Mouse (Mus musculus) midbrain, embryonic 14.5 days (tissue): ENCODE data around the gene Ivd. TPM values are rescaled to one million over a fixed set of nuclear protein-coding genes. Genes with fewer than 3 reads are reported as not detected.

Experiments used
- ATAC-seq: fragments of 200-750 bp; cut with Nextera tagmentation; 2 replicates; pipeline ENCODE4 v1.8.0; 2017; ENCODE audit warnings: moderate number of reproducible peaks, moderate library complexity; ENCODE audit not compliant: low FRiP score, low TSS enrichment
- DNase-seq: peaks from one replicate; pipeline ENCODE4 v3.0.0-alpha.2; 2015
- H3K27ac ChIP-seq: fragments of 300-500 bp; sonication (generic); replicated peaks from 2 replicates; pipeline ENCODE4 v1.5.1; 2014; ENCODE audit warnings: mild to moderate bottlenecking, low read depth, low read length, moderate library complexity
- H3K27me3 ChIP-seq: fragments of 300-500 bp; sonication (generic); 2 replicates; pipeline ENCODE4 v1.6.1; 2014; ENCODE audit warnings: low read length, control low read depth, mixed read lengths; ENCODE audit not compliant: control insufficient read depth, insufficient read depth
- H3K36me3 ChIP-seq: fragments of 300-500 bp; sonication (generic); 2 replicates; pipeline ENCODE4 v1.6.1; 2014; ENCODE audit warnings: low read length, control low read depth; ENCODE audit not compliant: control insufficient read depth, insufficient read depth
- H3K4me1 ChIP-seq: fragments of 300-500 bp; sonication (generic); 2 replicates; pipeline ENCODE4 v1.6.1; 2014; ENCODE audit warnings: mild to moderate bottlenecking, antibody characterized with exemption, low read length, control low read depth; ENCODE audit not compliant: control insufficient read depth, insufficient read depth
- H3K4me2 ChIP-seq: fragments of 300-500 bp; sonication (generic); 2 replicates; pipeline ENCODE4 v1.6.1; 2014; ENCODE audit warnings: mild to moderate bottlenecking, low read length, moderate library complexity
- H3K4me3 ChIP-seq: fragments of 300-500 bp; sonication (generic); replicated peaks from 2 replicates; pipeline ENCODE4 v1.5.1; 2014; ENCODE audit warnings: low read depth, low read length
- H3K9ac ChIP-seq: fragments of 300-500 bp; sonication (generic); replicated peaks from 2 replicates; pipeline ENCODE4 v1.6.1; 2014; ENCODE audit warnings: mild to moderate bottlenecking, low read length, moderate library complexity
- H3K9me3 ChIP-seq: fragments of 300-500 bp; sonication (generic); 2 replicates; pipeline ENCODE4 v1.6.1; 2016; ENCODE audit warnings: low read length, control low read depth, mixed read lengths; ENCODE audit not compliant: control insufficient read depth
- WGBS: fragments of 180-500 bp; shearing (Covaris S2); extraction: QIAGEN DNeasy Blood & Tissue Kit; methylation state at CpG from one replicate; pipeline ENCODE4 v1.1.7; 2014; 5-methylcytosine and 5-hydroxymethylcytosine counted together
- polyA plus RNA-seq: library from polyadenylated mRNA; unstranded; fragments of >200 nt; fragmentation: Nextera tagmentation; extraction: Ambion mirVana; gene quantifications from 2 replicates; pipeline ENCODE4 v1.2.1, GENCODE M21; 2014

Ivd gene
- polyA plus RNA-seq, 1 experiment from 2014 or later = 33.8 TPM

DNA sequence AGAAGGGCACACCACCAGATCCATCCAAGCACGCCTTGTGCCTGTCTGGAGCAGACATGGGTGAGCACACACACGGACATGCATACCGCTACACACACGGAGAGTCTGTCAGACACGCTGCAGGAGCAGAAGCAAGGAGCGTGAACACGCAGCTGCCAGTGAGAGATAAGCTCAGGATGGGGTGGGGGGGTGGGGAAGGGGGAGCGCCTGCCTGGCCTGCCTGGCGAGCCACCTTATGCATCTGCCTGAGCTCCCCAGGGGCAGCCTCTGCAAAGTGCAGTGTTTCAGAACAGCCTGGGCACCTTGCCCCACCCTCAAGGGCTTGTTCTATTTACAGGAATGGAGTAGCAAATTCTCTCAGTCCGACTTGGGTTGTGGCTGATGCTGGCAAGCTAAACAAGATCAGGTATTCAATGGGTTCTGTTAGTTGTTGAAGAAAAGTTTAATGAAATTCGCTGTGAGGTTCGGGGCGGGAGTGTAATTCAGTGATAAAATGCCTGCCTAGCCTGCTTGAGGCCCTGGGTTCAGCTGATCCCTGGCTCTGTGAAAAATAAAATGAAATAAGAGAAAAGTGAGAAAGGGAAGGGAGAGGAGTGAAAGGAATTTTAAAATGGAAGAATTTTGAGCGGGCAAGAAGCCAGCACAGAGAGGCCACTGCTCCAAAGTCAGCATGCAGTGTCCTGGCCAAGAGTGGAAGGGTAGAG lies 26.2 kb downstream of the Ivd start:
- 23% methylated on average over 14 of the region's 14 CpGs for WGBS

DNA sequence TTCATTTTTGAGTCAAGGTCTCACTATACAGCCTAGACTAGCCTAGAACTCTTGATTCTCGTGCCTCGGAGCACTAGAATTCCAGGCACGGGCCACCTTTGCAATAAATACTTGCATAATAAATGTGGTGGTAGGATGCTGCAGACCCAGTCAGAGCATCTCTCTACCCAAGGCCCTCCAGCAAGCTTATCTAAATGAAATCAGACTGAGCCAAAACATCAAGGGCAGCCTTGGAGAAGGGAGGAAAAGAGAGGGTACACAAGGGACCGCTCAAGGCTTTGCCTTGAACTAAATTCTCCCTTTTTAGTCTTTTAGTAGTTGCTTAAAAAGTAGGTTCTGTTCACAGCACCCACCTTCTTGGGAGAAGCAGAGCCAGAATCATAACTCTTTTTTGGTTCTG lies 29.4 kb downstream of the Ivd start:
- no peak for DNase-seq
- no peak for ATAC-seq
- H3K27me3 ChIP-seq = peaks cover 20% of the 10 kb centered on the region
- 93% methylated on average over 4 of the region's 4 CpGs for WGBS
- no peaks in the 10 kb centered on the region for H3K4me1 ChIP-seq
- H3K4me2 ChIP-seq = no peak overlapping the region
- no peaks in the 10 kb centered on the region for H3K9me3 ChIP-seq
- H3K9ac ChIP-seq = no peak overlapping the region
- no peaks in the 10 kb centered on the region for H3K36me3 ChIP-seq
- no peak overlapping the region for H3K27ac ChIP-seq
- H3K4me3 ChIP-seq = no peak overlapping the region

More for the DNA sequence above, 26.2 kb downstream of the Ivd start:
- H3K9me3 ChIP-seq = no peaks in the 10 kb centered on the region
- peaks cover 2% of the 10 kb centered on the region; the same call in 1 of the 2 replicates for H3K4me1 ChIP-seq
- H3K27me3 ChIP-seq = peaks cover 10% of the 10 kb centered on the region; the same call in 1 of the 2 replicates
- ATAC-seq (peak; percentile 34; the same call in 1 of the 2 replicates), DNase-seq (peak; percentile 52)
- peak overlapping the region; percentile 32 for H3K4me2 ChIP-seq
- no peak overlapping the region for H3K4me3 ChIP-seq
- H3K27ac ChIP-seq = no peak overlapping the region
- no peaks in the 10 kb centered on the region for H3K36me3 ChIP-seq
- H3K9ac ChIP-seq = no peak overlapping the region

DNA sequence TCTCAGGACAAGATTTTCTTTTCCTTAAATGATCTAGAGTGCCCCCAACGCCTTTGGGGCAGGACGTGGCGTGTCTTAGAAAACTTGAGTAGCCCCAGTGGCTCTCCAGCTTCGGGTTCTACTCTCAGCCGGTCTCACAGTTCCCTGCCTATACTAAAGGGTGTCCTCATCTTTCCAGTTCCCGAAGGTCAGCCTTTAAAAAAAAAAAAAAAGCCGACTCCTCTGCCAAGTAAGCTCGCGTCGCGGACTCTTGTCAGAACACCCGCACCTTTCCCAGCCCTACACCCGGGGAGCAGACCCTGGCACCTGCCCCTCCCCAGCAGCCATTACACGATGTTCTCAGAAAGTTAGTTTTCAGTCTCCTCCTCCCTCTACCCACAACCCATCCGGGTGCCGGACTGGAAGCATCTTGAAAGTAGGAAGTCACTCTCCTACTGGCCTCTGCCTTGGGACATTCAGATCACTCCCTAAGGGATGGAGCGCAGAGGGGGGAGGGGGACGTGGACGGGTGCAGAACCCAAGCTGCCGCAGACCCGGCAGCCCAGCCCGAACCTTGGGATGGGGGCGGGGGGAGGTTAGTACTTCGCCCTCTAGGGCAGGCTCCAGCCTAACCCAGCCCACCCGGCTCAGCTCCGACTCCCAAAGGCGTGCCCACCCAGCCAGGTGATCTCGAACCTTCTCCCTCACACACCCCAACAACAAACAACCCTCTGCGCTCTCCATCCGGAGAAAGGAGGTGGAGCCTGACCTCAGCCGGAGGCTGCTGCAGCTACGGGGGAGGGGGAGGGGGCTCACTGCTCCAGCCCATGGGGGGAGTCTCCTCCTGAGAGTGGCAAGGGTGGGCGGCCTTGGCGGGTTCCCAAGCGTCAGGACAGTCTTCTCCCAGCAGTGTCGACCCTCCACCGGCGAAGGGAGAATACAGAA lies 34.5 kb downstream of the Ivd start:
- peak overlapping the region; percentile 35 for H3K4me3 ChIP-seq
- no peaks in the 10 kb centered on the region for H3K9me3 ChIP-seq
- H3K27me3 ChIP-seq = peaks cover 60% of the 10 kb centered on the region
- H3K9ac ChIP-seq = 0 out of 2 replicates have a peak overlapping the region, but pooled peaks have one; percentile 39
- DNase-seq (peak; percentile 63), ATAC-seq (no peak)
- WGBS = under 1% methylated on average over 38 of the region's 38 CpGs
- peaks cover 26% of the 10 kb centered on the region for H3K4me1 ChIP-seq
- no peaks in the 10 kb centered on the region for H3K36me3 ChIP-seq
- H3K4me2 ChIP-seq = peak overlapping the region; percentile 65
- H3K27ac ChIP-seq = no peak overlapping the region

- no peaks in the 10 kb centered on the region for H3K36me3 ChIP-seq
- H3K27me3 ChIP-seq = peaks cover 60% of the 10 kb centered on the region
- under 1% methylated on average over 13 of the region's 13 CpGs for WGBS
- H3K9ac ChIP-seq = peak overlapping the region; percentile 39; the same call in 1 of the 2 replicates
- ATAC-seq (no peak), DNase-seq (no peak)
- H3K4me1 ChIP-seq = peaks cover 26% of the 10 kb centered on the region
- no peaks in the 10 kb centered on the region for H3K9me3 ChIP-seq
- peak overlapping the region; percentile 65 for H3K4me2 ChIP-seq
- H3K27ac ChIP-seq = no peak overlapping the region
- peak overlapping the region; percentile 35 for H3K4me3 ChIP-seq
These were observed 35.1 kb downstream of the Ivd start for GRCm38 (mm10) chr2:118896914-118897291.

GRCm38 (mm10) chr2:118897392-118897791 lies 35.6 kb downstream of the Ivd start:
- Histone ChIP-seq H3K36me3 (no peaks in the 10 kb centered on the region), H3K9ac (peak overlapping the region; percentile 39; the same call in 1 of the 2 replicates), H3K27me3 (peaks cover 60% of the 10 kb centered on the region), H3K4me3 (peak overlapping the region; percentile 35; the same call in 1 of the 2 replicates), H3K27ac (no peak overlapping the region), H3K4me2 (peak overlapping the region; percentile 65), H3K9me3 (no peaks in the 10 kb centered on the region), H3K4me1 (peaks cover 26% of the 10 kb centered on the region)
- ATAC-seq (no peak), DNase-seq (peak; percentile 48)
- WGBS = 2% methylated on average over 7 of the region's 7 CpGs

DNA sequence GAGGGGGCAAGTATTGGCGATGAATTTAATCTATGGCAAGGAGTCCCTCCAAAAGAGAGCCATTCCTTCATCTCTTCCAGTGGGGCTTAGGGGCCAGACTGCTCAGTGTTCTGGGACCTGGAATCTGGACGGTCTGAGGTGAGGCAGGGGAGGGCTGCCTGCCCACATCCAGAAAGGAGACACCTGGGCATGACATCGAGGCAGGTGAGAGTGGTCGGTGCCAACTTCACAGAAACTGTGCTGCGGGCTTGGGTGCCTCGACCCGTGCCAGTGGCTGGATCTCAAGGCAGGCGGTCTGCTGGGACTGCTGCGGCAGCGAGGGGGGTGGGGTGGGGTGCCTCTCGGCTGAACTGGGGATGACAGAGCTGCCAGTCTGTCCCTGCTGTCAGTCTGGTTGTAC lies 36.1 kb downstream of the Ivd start:
- H3K27me3 ChIP-seq = peaks cover 60% of the 10 kb centered on the region
- H3K4me3 ChIP-seq = no peak overlapping the region
- H3K27ac ChIP-seq = no peak overlapping the region
- WGBS = 0% methylated on average over 11 of the region's 11 CpGs
- DNase-seq (no peak), ATAC-seq (no peak)
- H3K9ac ChIP-seq = 0 out of 2 replicates have a peak overlapping the region, but pooled peaks have one; percentile 9
- peaks cover 27% of the 10 kb centered on the region for H3K4me1 ChIP-seq
- no peak overlapping the region for H3K4me2 ChIP-seq
- no peaks in the 10 kb centered on the region for H3K36me3 ChIP-seq
- H3K9me3 ChIP-seq = no peaks in the 10 kb centered on the region

GRCm38 (mm10) chr2:118898771-118899170 lies 37.0 kb downstream of the Ivd start:
- Histone ChIP-seq H3K27ac (no peak overlapping the region), H3K27me3 (peaks cover 57% of the 10 kb centered on the region), H3K9me3 (no peaks in the 10 kb centered on the region), H3K4me1 (peaks cover 36% of the 10 kb centered on the region), H3K4me3 (no peak overlapping the region), H3K4me2 (no peak overlapping the region), H3K36me3 (no peaks in the 10 kb centered on the region), H3K9ac (no peak overlapping the region)
- 5% methylated on average over 4 of the region's 4 CpGs for WGBS
- ATAC-seq (no peak), DNase-seq (no peak)

GRCm38 (mm10) chr2:118899306-118899705 lies 37.6 kb downstream of the Ivd start:
- WGBS = 11% methylated on average over 7 of the region's 7 CpGs
- H3K9ac ChIP-seq = no peak overlapping the region
- no peaks in the 10 kb centered on the region for H3K9me3 ChIP-seq
- no peak overlapping the region for H3K27ac ChIP-seq
- ATAC-seq (no peak), DNase-seq (no peak)
- no peak overlapping the region for H3K4me2 ChIP-seq
- H3K27me3 ChIP-seq = peaks cover 57% of the 10 kb centered on the region
- no peak overlapping the region for H3K4me3 ChIP-seq
- peaks cover 42% of the 10 kb centered on the region for H3K4me1 ChIP-seq
- H3K36me3 ChIP-seq = no peaks in the 10 kb centered on the region
